7 mouse cellular contexts compared by ENCODE assay signal in the genomic region with DNA sequence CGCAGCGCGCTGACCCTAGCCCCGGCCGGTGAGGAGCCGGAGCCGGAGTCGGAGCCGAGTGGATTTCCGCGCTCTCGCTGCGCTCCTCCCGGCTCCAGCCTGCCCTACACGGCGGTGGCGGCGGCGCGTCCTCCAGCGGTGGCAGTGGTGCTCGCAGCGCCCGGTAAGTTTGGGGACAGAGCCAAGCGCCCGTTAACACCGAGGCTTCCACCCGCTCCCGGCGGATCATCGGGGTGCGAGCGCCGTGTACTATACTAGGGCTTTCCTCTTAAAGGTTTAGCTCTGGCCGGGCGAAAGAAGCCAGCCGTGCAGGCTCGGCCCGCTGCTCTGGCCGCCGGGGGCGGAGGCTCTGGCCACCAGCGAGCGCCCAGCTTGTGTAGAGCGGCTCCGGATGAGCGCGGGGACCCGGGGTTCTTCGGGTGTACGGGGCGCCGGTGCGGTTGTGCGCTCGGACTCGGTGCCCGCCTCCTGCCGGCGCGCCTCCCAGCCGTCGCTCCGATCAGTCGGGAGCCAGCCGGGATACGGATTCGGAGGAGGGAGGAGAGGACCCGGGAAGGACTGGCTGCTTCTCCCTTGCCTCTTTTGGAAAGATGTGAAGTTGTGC. TPM values are rescaled to one million over a fixed set of nuclear protein-coding genes. Genes with fewer than 3 reads are reported as not detected.
A peak's percentile ranks its signal among the peaks of the same experiment; 100 is the strongest.
DNase-seq lines count a peak whose midpoint lies in the region; ATAC-seq and TF ChIP-seq lines count a peak whose summit lies in the region.

No protein-coding gene starts in this region.

- peak overlapping the region; percentile 100 for H3K27ac ChIP-seq in lung, embryonic 15.5 days
- peak overlapping the region; percentile 93 for H3K27ac ChIP-seq in layer of hippocampus, adult 2 months

- no peaks in the 10 kb centered on the region for H3K27me3 ChIP-seq in lung, embryonic 15.5 days
- H3K27me3 ChIP-seq in splenic B cell, adult 2 months (ENCODE audit: control insufficient read depth, insufficient read depth, low read length, poor library complexity, severe bottlenecking) = no peaks in the 10 kb centered on the region

- peaks cover 62% of the 10 kb centered on the region for H3K4me1 ChIP-seq in lung, embryonic 15.5 days

- under 1% methylated on average over 69 of the region's 69 CpGs for WGBS in lung, embryonic 15.5 days

- no peak for DNase-seq in lung, postnatal 25 days (ENCODE audit: low spot score)
- DNase-seq in brain, embryonic 14.5 days (ENCODE audit: low read depth) = peak; percentile 57
- DNase-seq in gastrocnemius, adult 8-10 months (ENCODE audit: low spot score in 2 of 2) = peak; percentile 65 to 75
- DNase-seq in layer of hippocampus, adult 2 months (ENCODE audit: low spot score in 2 of 2) = peak; percentile 39 to 63
- DNase-seq in splenic B cell, adult 2 months (ENCODE audit: low read depth, low spot score) = peak; percentile 72

- H3K9me3 ChIP-seq in lung, embryonic 15.5 days = no peaks in the 10 kb centered on the region

- H3K9ac ChIP-seq in lung, embryonic 15.5 days = peak overlapping the region; percentile 93

- TF ChIP-seq CTCF in brain, embryonic 14.5 days (IDR thresholded peaks at IDR 0.05; ENCODE audit: borderline replicate concordance, extremely low read depth, insufficient read depth, insufficient read length) = peak; percentile 34; the same call in 1 of the 2 replicates
- TF ChIP-seq CTCF in layer of hippocampus, adult 2 months (conservative IDR thresholded peaks at IDR 0.05) = peak; percentile 71

- peak overlapping the region; percentile 84 for H3K4me3 ChIP-seq in lung, embryonic 15.5 days
- H3K4me3 ChIP-seq in layer of hippocampus, adult 2 months = peak overlapping the region; percentile 87

- ATAC-seq in lung, embryonic 15.5 days (ENCODE audit: borderline replicate concordance, extremely low read depth, low FRiP score, low TSS enrichment) = peak; percentile 21; the same call in 1 of the 2 replicates
- ATAC-seq in megakaryocyte progenitor cell, adult 5-6 weeks (replicated peaks; ENCODE audit: poor library complexity) = peak; percentile 7; the same call in 1 of the 2 replicates

- peak overlapping the region; percentile 97 for H3K4me2 ChIP-seq in lung, embryonic 15.5 days

- no peak for TF ChIP-seq POLR2A in brain, embryonic 14.5 days (IDR thresholded peaks at IDR 0.05; ENCODE audit: borderline replicate concordance, extremely low read depth, insufficient read depth, insufficient read length, poor library complexity, severe bottlenecking)

- no peaks in the 10 kb centered on the region for H3K36me3 ChIP-seq in lung, embryonic 15.5 days
- H3K36me3 ChIP-seq in splenic B cell, adult 2 months (ENCODE audit: control insufficient read depth, insufficient read depth, low read length, poor library complexity, severe bottlenecking) = no peaks in the 10 kb centered on the region

RNA-seq across cellular contexts. Expression of a gene that starts 0.5 kb away (rescaled TPM):
- 19.8 and 23.8 TPM in 2 replicates for polyA plus RNA-seq in lung, embryonic 15.5 days (2015; fragmentation: Nextera tagmentation; extraction: Ambion mirVana)
- 55.4 and 141 TPM in 2 replicates for polyA plus RNA-seq in brain, embryonic 14.5 days (2012; rRNA removed)
- 10 to 100 TPM; 18.5 to 28.7 (median 21.8) TPM for total RNA-seq in gastrocnemius, adult 8-10 months (2022)
- 10 to 100 TPM; 87.7 to 99.3 TPM for total RNA-seq in layer of hippocampus, adult 2 months (2021)
- total RNA-seq in megakaryocyte progenitor cell, adult 5-6 weeks (2015) = 70.0 and 79.1 TPM in 2 replicates
- 8.2 and 9.3 TPM in 2 replicates for total RNA-seq in megakaryocyte progenitor cell, adult 5-6 weeks (2017)
